Mouse (Mus musculus): ENCODE data around the gene Tmsb15b2. TPM values are rescaled to one million over a fixed set of nuclear protein-coding genes. Genes with fewer than 3 reads are reported as not detected.
"Not testable (repeated sequence)": the region's sequence is repeated elsewhere in the genome, so short reads cannot be mapped to it uniquely, and the experiment has no call there.

The Tmsb15b2 gene
- polyA plus RNA-seq, 1 experiment from 2014 or later, result 7.2 TPM

DNA sequence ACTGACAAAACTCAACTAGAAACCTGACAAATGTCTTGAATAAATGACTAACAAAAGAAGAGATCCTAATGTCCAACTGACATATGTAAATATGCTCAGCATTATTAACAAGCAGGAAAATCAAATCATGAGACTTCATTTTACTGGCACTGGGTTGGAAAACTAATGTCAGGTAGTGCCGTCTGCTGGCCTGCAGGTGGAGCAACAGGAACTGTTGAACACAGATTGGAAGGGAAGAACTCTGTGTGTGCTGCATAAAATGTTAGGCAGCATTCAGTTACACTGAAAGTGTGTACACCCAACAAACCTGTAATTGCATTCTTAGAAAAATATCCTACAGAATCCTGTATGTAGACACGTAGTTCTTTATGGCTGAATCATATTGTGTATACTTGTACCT is 15.6 kb downstream of the Tmsb15b2 start:
- Histone ChIP-seq H3K36me3 (no peaks in the 10 kb centered on the region), H3K27me3 (replicated peaks) (no peaks in the 10 kb centered on the region), H3K4me2 (no peak overlapping the region), H3K4me3 (no peak overlapping the region), H3K9ac (no peak overlapping the region), H3K9me3 (replicated peaks) (no peaks in the 10 kb centered on the region), H3K4me1 (no peaks in the 10 kb centered on the region), H3K27ac (no peak overlapping the region)
- ATAC-seq, result no peak
- 16% methylated on average over 2 of the region's 2 CpGs for WGBS (ENCODE audit: insufficient replicate concordance)

GRCm38 (mm10) chrX:136958300-136958699 is 17.0 kb downstream of the Tmsb15b2 start:
- H3K27me3 ChIP-seq (replicated peaks); H3K4me1 ChIP-seq; H3K4me2 ChIP-seq; ATAC-seq; H3K36me3 ChIP-seq; H3K27ac ChIP-seq; H3K4me3 ChIP-seq; H3K9ac ChIP-seq; H3K9me3 ChIP-seq (replicated peaks): not testable (repeated sequence)
- WGBS (ENCODE audit: insufficient replicate concordance), result 48% methylated on average over 5 of the region's 5 CpGs

DNA sequence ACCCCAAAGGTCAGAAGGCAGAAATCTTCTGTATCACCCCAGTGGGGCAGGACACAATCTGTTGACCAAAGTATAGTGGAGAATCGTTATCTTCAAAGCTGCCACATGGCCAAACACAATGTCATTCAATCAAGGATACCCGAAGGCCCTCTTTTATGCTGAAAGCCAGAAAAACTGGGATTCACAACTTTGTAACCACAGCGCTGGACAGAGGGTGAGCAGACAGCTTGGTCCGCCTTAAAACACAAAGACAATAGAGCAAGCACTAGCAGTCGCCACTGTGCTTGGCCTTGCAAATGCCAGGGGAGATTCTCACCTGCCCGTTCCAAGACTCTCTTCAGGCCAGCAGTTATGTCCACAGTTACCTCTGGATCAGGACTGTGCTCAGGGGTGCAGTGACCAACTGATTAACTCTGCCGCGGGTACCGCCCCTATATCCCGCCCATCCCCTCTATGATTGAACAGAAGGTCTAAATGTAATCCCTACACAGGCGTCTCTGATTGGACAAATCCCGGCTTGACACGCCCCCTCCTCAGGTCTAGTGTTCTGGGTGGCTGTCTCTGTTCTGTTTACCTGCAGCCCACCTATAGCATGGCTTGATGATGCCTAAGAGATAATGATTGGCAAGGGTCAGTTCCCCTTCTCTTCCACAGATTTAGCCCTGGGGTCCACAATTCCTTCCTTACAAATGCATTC is 17.6 kb downstream of the Tmsb15b2 start:
- H3K27me3 ChIP-seq (replicated peaks); H3K4me3 ChIP-seq; H3K9me3 ChIP-seq (replicated peaks); H3K36me3 ChIP-seq; H3K27ac ChIP-seq; H3K9ac ChIP-seq; H3K4me1 ChIP-seq: not testable (repeated sequence)
- peak; percentile 69 for ATAC-seq
- WGBS (ENCODE audit: insufficient replicate concordance), result 22% methylated on average over 13 of the region's 13 CpGs
- peak overlapping the region; percentile 32 for H3K4me2 ChIP-seq

DNA sequence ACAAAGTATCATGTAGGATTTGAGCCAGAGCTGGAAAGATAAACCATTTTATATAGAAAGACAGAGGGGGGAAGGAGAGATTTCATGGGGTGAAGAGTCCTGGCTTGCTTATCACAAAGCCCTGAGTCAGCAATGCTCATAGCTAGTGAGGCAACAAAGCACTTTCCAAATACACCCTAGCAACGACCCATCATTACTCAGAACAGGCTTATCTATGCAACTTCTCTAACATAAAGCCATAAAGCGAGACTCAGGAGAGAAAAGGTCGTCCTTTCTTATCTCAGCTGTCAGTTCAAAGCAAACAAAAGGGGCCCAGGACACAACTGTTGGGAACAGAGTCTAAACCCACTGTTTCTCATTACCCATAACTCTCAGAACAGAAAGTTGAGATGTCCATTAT is 37.3 kb downstream of the Tmsb15b2 start:
- H3K27me3 ChIP-seq (replicated peaks), result no peaks in the 10 kb centered on the region
- no peak overlapping the region for H3K27ac ChIP-seq
- H3K4me2 ChIP-seq, result no peak overlapping the region
- H3K9me3 ChIP-seq (replicated peaks), result no peaks in the 10 kb centered on the region
- no peaks in the 10 kb centered on the region for H3K4me1 ChIP-seq
- no peak overlapping the region for H3K4me3 ChIP-seq
- 0% methylated on average over 3 of the region's 3 CpGs for WGBS (ENCODE audit: insufficient replicate concordance)
- ATAC-seq, result no peak
- no peaks in the 10 kb centered on the region for H3K36me3 ChIP-seq
- H3K9ac ChIP-seq, result no peak overlapping the region

GRCm38 (mm10) chrX:136927031-136927430 is 48.3 kb downstream of the Tmsb15b2 start, which contains the start of gene H2bfm:
TSS of gene H2bfm (plus strand) at chrX:136927325.
- Histone ChIP-seq H3K27ac (no peak within 1 kb of the TSS), H3K27me3 (replicated peaks) (no peaks in the 10 kb centered on the region), H3K9ac (no peak within 1 kb of the TSS), H3K36me3 (no peaks in the 10 kb centered on the region), H3K9me3 (replicated peaks) (0 out of 2 replicates have a peak, but pooled peaks cover 4% of the 10 kb centered on the region), H3K4me1 (no peaks in the 10 kb centered on the region), H3K4me2 (no peak within 1 kb of the TSS), H3K4me3 (no peak within 1 kb of the TSS)
- 84% methylated on average over 14 of the region's 14 CpGs for WGBS (ENCODE audit: insufficient replicate concordance)
- no peak for ATAC-seq

DNA sequence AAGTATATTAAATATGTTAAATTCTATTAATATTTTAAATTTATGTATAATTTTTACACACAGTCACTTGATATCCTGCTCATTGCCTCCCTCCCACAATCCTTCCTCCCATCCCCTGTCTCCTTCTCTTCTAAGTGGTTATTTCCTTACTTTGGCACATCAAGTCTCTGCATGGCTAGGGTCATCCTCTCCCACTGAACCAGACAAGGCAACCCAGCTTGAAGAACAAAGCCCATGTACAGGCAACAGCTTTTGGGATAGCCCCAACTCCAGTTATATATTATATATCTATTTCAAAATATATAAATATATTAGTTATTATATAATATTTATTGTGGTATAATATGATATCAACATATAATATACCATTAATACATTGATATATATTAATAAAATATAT is 49.4 kb downstream of the Tmsb15b2 start:
- Histone ChIP-seq H3K36me3 (no peaks in the 10 kb centered on the region), H3K9ac (no peak overlapping the region), H3K9me3 (replicated peaks) (0 out of 2 replicates have a peak, but pooled peaks cover 4% of the 10 kb centered on the region), H3K27me3 (replicated peaks) (no peaks in the 10 kb centered on the region), H3K4me2 (no peak overlapping the region), H3K4me1 (no peaks in the 10 kb centered on the region), H3K4me3 (no peak overlapping the region), H3K27ac (no peak overlapping the region)
- no peak for ATAC-seq

Other genes with a start within 250 kb of the Tmsb15b2 start
- 261 and 263 TPM in 2 replicates for gene Morf4l2, start 231.8 kb downstream of the Tmsb15b2 start, polyA plus RNA-seq (2016; fragmentation: Nextera tagmentation; extraction: Ambion mirVana)
- gene Glra4, start 195.4 kb downstream of the Tmsb15b2 start, polyA plus RNA-seq (2016; fragmentation: Nextera tagmentation; extraction: Ambion mirVana), result not detected in 2 replicates
- 0.91 and 1.0 TPM in 2 replicates for gene Plp1, start 152.8 kb downstream of the Tmsb15b2 start, polyA plus RNA-seq (2016; fragmentation: Nextera tagmentation; extraction: Ambion mirVana)
- not detected in 2 replicates for gene Rab9b, start 106.7 kb downstream of the Tmsb15b2 start, polyA plus RNA-seq (2016; fragmentation: Nextera tagmentation; extraction: Ambion mirVana)
- gene H2bfm, start 48.2 kb downstream of the Tmsb15b2 start, polyA plus RNA-seq (2016; fragmentation: Nextera tagmentation; extraction: Ambion mirVana), result not detected in 2 replicates
- 0.29 and 0.74 TPM in 2 replicates for gene Tmsb15l, start 1.4 kb upstream of the Tmsb15b2 start, polyA plus RNA-seq (2016; fragmentation: Nextera tagmentation; extraction: Ambion mirVana)
- 5.0 and 5.2 TPM in 2 replicates for gene Tmsb15b1, start 1.4 kb upstream of the Tmsb15b2 start, polyA plus RNA-seq (2016; fragmentation: Nextera tagmentation; extraction: Ambion mirVana)
- 0.67 and 0.91 TPM in 2 replicates for gene Zcchc18, start 17.7 kb upstream of the Tmsb15b2 start, polyA plus RNA-seq (2016; fragmentation: Nextera tagmentation; extraction: Ambion mirVana)
- 2.8 and 2.9 TPM in 2 replicates for gene Slc25a53, start 62.8 kb upstream of the Tmsb15b2 start, polyA plus RNA-seq (2016; fragmentation: Nextera tagmentation; extraction: Ambion mirVana)
- gene Fam199x, start 74.1 kb upstream of the Tmsb15b2 start, polyA plus RNA-seq (2016; fragmentation: Nextera tagmentation; extraction: Ambion mirVana), result 2.1 and 2.2 TPM in 2 replicates
- gene Esx1, start 146.6 kb upstream of the Tmsb15b2 start, polyA plus RNA-seq (2016; fragmentation: Nextera tagmentation; extraction: Ambion mirVana), result not detected in 2 replicates